Mouse (Mus musculus) brain, adult 10 weeks (tissue): Measurements from ENCODE around the gene Sval2. TPM values are rescaled to one million over a fixed set of nuclear protein-coding genes. Genes with fewer than 3 reads are reported as not detected.

Experiments
- polyA plus RNA-seq: library from polyadenylated mRNA; stranded (reverse); fragments of 350-450 nt; fragmentation: Illumina TruSeq; extraction: RNeasy Lipid Tissue Mini Kit (QIAGEN cat#74804); gene quantifications from one replicate; pipeline ENCODE4 v1.2.3, GENCODE M21; 2015; ENCODE audit warnings: low read depth, low replicate concordance

The Sval2 gene
- polyA plus RNA-seq, result not detected

DNA sequence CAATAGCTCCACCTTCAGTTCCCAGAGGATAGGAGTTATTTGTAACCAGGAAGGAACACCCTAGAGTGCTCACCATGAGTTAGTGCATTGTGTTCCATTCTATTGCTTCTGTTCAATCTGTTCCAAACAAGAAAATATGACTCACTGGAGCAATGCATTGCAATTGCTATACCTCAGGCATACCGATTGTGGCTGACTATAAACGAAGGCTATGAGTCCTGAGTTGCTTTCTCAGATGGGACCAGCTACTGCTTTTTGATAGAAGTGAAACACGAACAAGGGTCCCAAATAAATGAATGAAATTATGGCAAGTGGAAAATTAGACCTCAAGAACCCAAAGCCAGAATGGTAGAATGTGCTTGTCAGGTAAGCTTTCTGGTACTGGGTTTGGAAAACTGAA, at the start of gene Sval2:
TSS of gene Sval2 (plus strand) at position 301 of the 400 bp plus-strand sequence.

DNA sequence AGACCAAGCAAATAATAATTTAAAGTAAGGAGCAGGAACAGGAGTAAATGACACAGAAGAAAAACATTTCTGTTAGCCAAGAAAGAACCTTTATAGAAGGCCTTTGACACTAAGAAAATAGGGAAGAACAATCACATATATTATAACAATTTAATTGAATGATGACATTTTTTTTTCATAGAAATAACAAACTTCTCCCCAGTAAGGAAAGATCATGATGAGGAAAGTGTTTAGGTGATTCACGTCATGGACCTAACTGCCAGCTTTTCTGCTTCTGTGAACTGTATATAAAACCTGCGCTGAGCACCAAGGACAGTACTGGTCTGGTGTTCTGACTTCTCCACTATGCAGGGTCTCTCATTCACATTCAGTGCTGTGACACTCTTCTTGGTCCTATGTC, 5.6 kb upstream of the Sval2 start, which contains the start of gene Pip:
TSS of gene Pip (plus strand) at position 301 of the 400 bp plus-strand sequence.

Other genes with a start within 250 kb of the Sval2 start
- gene Ephb6, start 247.5 kb upstream of the Sval2 start, polyA plus RNA-seq, result 86.6 TPM
- 1.0 TPM for gene Trpv6, start 216.6 kb upstream of the Sval2 start, polyA plus RNA-seq
- not detected for gene Trpv5, start 172.2 kb upstream of the Sval2 start, polyA plus RNA-seq
- not detected for gene Llcfc1, start 168.6 kb upstream of the Sval2 start, polyA plus RNA-seq
- gene Kel, start 148.7 kb upstream of the Sval2 start, polyA plus RNA-seq, result not detected
- not detected for gene Olfr459, start 77.8 kb upstream of the Sval2 start, polyA plus RNA-seq
- not detected for gene Pip, start 5.5 kb upstream of the Sval2 start, polyA plus RNA-seq
- not detected for gene Sval1, start 98.6 kb downstream of the Sval2 start, polyA plus RNA-seq
- gene Sval3, start 115.2 kb downstream of the Sval2 start, polyA plus RNA-seq, result not detected
- not detected for gene Sva, start 185.4 kb downstream of the Sval2 start, polyA plus RNA-seq